Mouse (Mus musculus) gastrocnemius, postnatal 36 days (tissue): ENCODE measurements around the gene Slc19a3. TPM values are rescaled to one million over a fixed set of nuclear protein-coding genes. Genes with fewer than 3 reads are reported as not detected.

Experiments
- total RNA-seq, 2 experiments: library from RNA; stranded (reverse); gene quantifications; 2 replicates each; pipeline ENCODE4 v1.2.3; 2021

Gene Slc19a3
- total RNA-seq, 2 experiments from 2014 or later: not detected

Other genes starting within 250 kb of the Slc19a3 start
- gene Agfg1, start 199.0 kb downstream of the Slc19a3 start, total RNA-seq: 10 to 100 TPM; 21.2 to 23.5 TPM
- not detected for gene A030005L19Rik, start 125.1 kb downstream of the Slc19a3 start, total RNA-seq
- not detected for gene A030014E15Rik, start 113.5 kb downstream of the Slc19a3 start, total RNA-seq
- not detected for gene Gm6217, start 107.0 kb downstream of the Slc19a3 start, total RNA-seq
- not detected for gene A030003K21Rik, start 95.1 kb downstream of the Slc19a3 start, total RNA-seq
- gene Gm7544, start 82.4 kb downstream of the Slc19a3 start, total RNA-seq: not detected
- gene Gm47955, start 78.2 kb downstream of the Slc19a3 start, total RNA-seq: not detected
- not detected for gene Gm47959, start 37.9 kb downstream of the Slc19a3 start, total RNA-seq
- gene Krtap28-10, start 4.0 kb upstream of the Slc19a3 start, total RNA-seq: not detected
- not detected for gene Gm47969, start 6.5 kb upstream of the Slc19a3 start, total RNA-seq
- gene A030005K14Rik, start 20.9 kb upstream of the Slc19a3 start, total RNA-seq: not detected
- not detected for gene Krtap28-13, start 22.5 kb upstream of the Slc19a3 start, total RNA-seq
- not detected for gene Ccl20, start 78.3 kb upstream of the Slc19a3 start, total RNA-seq
- not detected for gene Daw1, start 121.3 kb upstream of the Slc19a3 start, total RNA-seq